Mouse (Mus musculus) lung, adult 2 months (tissue): ENCODE data around the gene Inha. TPM values are rescaled to one million over a fixed set of nuclear protein-coding genes. Genes with fewer than 3 reads are reported as not detected.
A peak's percentile ranks its signal among the peaks of the same experiment; 100 is the strongest.

ENCODE experiments used
- DNase-seq: peaks from one replicate; pipeline ENCODE4 v3.0.0; 2022
- H3K4me1 ChIP-seq: fragments of 200-500 bp; 2 replicates; pipeline ENCODE4 v1.6.1; 2011; ENCODE audit warnings: low read length; ENCODE audit not compliant: control insufficient read depth, insufficient read depth
- H3K4me3 ChIP-seq: fragments of 200-500 bp; replicated peaks from 2 replicates; pipeline ENCODE3; 2011; ENCODE audit warnings: low read depth, mild to moderate bottlenecking, control low read depth, low read length; ENCODE audit errors: extremely low read depth
- CTCF ChIP-seq: fragments of 200-500 bp; IDR thresholded peaks from 2 replicates; pipeline ENCODE4 v1.5.1; 2011; ENCODE audit warnings: mild to moderate bottlenecking, low read length, control low read depth; ENCODE audit not compliant: insufficient read depth
- POLR2A ChIP-seq: fragments of 200-500 bp; IDR thresholded peaks from 2 replicates; pipeline ENCODE4 v1.6.1; 2011; ENCODE audit warnings: low read depth, mild to moderate bottlenecking, control low read depth, low read length, borderline replicate concordance; ENCODE audit errors: extremely low read depth
- WGBS: fragments of 180-500 bp; shearing (Covaris S2); methylation state at CpG from one replicate; pipeline ENCODE4 v1.1.7; 2018; 5-methylcytosine and 5-hydroxymethylcytosine counted together
- polyA plus RNA-seq: library from polyadenylated mRNA; depleted of rRNA; stranded (reverse); fragments of >200 nt; gene quantifications from 2 replicates; pipeline ENCODE4 v1.2.3, GENCODE M21; 2012

Inha gene
- polyA plus RNA-seq, 1 experiment = 14.3 TPM

DNA sequence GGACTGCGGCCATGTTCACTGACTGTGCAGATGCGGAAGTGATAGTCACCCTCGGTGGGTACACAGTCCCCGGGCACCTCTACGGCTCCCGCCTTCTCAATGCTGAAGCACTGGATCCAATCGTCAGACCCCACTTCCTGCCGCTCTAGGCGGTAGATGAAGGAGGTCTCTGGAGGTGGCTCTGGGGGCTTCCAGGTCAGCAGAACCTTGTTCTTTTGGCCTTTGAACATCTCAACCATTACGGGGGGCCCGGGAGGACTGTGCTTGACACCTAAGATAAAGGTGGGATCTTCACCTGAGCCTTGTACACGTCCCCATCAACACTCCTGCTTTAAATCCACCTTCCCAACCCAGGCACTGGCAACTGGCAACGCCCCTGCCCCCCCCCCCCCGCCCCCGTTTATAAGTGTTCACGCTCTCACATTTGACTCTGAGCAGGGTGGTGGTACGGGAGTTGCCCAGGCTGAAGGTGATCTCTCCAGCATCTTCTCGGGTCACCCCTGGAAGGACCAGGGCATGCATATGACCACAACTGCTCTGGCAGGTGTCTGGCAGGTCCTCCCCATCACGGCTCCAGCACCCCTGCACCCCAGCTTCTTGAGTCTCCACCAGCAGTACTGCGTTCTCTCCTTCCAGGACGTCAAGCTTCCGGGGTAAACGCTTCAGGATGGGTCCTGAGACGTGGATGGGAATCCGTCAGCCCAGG lies 3.8 kb upstream of the Inha start:
- WGBS = 87% methylated on average over 25 of the region's 25 CpGs
- no peak for DNase-seq
- H3K4me1 ChIP-seq = no peaks in the 10 kb centered on the region
- H3K4me3 ChIP-seq = no peak overlapping the region
- TF ChIP-seq CTCF (no peak), POLR2A (no peak)

DNA sequence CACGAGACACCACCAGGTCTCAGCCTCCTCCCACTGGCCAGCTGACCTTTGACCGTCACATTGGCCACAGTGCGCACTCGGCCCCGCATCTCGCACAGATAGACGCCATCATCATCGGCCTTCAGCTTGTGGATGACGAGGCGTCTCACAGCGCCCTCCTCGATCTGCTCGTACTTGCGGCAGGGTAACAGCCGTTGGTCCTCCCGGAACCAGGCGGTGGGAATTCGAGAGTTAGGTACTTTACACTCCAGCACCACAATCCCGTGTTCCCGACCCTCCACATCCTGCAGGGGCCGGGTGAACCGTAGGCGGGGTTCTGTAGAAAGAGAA lies 3.3 kb upstream of the Inha start:
- Histone ChIP-seq H3K4me1 (no peaks in the 10 kb centered on the region), H3K4me3 (no peak overlapping the region)
- no peak for TF ChIP-seq CTCF
- TF ChIP-seq POLR2A = no peak
- DNase-seq = no peak
- WGBS = 86% methylated on average over 23 of the region's 23 CpGs

DNA sequence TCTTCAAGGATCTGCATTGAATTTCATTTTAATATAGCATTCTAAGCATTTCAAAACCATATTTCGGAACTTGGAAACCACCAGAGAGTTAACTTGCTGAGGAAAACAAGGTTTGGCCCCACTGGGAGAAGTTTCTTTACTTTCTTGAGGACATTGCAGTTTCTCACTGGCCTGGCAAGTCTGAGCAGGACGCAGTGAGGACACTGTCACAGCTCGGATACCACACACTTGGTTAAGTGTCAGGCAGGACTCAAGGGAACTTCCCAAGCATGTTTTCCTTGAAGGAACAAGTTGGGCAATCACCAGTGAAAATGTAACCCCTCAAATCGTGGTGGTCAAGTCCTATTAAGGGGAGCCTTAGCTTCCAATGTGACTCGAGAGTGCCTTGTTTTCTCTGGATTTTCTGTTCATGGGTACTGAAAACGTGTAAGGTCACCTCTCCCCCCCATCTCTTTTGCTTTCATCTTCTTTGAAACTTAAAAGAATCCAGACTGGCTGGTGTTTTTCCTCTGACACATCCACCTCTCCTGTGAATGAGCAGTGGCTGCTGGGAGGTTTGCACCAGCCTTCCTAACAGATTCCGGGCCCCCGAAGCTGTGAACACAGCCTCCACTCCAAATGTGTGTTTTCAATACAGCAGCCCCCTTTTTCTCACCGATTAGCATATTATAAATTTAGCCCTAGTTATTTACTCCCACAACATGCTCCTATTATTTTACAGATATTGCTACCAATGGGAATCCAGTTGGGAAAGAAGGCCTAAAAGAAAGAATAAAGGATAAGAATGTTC lies 2.4 kb upstream of the Inha start:
- H3K4me3 ChIP-seq = no peak overlapping the region
- TF ChIP-seq POLR2A (no peak), CTCF (no peak)
- DNase-seq = no peak
- no peaks in the 10 kb centered on the region for H3K4me1 ChIP-seq
- WGBS = 74% methylated on average over 9 of the region's 9 CpGs

DNA sequence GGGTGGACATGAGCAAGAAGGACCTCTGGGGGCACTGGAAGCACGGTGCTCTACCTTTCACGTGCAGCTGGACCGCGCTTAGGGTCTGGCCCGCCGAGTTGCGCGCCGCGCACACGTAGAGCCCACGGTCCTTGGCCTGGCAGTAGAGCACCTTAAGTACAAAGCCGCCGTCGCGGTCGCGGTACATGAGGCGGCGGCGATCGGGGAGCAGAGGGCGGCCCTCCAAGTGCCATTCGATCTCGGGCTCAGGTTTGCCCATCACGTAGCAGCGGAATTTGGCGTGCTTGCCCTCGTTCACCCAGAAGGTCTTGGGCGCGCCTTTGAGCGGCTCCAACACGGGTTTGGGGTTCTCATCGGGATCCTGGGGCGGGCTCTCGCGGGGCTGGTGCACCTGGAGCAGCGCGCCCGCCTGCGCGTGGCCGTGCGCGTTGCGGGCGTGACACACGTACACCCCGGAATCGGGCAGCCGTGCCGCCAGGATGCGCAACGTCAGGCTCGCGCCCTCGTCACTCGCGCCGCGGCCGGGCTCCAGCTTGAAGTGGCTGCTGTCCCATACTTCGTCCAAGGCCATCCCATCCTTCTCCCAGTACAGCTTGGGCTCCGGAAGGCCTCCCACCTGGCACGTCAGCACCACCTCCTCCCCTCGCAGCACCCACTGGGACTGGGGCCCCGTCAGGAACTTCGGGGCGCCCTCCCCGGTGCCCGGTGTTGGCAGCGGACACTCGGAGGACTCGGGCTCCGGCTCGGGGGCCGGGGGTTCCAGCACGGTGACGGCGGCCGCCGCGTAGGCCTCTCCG lies 1.5 kb upstream of the Inha start:
- Histone ChIP-seq H3K4me1 (no peaks in the 10 kb centered on the region), H3K4me3 (peak overlapping the region; percentile 73)
- peak; percentile 55 for DNase-seq
- WGBS = 3% methylated on average over 84 of the region's 84 CpGs
- no peak for TF ChIP-seq CTCF
- TF ChIP-seq POLR2A = peak; percentile 38; the same call in 1 of the 2 replicates

DNA sequence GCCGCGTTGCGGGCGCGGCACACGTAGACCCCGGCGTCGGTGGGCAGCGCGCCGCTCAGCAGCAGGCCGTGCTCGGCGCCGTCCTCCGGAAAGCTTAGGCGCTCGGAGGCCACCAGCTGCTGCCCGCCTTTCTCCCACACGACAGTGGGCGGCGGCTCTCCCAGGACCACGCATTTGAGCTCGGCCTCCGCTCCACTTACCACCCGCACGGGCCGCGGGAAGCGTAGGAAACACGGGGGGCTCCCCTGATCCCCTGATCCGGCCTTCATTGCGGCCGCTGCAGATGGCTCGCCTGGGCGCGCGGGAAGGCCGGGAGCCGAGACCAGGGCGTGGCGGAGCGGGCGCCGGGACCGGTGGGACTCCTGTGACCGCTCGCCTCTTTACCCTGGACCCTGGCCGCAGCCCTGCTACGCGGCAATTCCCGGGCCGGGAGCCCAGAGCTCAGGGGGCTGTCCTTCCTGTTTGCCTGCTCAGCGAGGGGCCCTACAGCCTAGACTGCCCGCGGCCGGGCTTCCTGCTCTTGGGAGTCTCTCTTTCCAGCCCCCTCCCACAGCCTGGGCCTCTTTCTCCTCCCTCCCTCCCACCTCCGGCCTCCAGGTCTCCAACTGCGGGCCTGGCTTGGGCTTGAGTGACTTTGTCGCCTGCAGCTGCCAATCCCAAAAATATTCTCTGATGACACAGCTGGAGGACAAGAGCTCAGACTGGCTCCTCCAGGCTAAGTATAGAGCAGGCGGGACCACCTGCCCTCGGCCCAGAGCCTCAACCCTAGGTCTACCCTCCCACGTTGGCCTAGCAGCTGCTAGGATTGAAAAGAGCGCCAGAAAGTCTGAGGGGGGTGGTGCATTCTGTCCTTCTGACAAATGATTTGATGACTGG lies 683 bp upstream of the Inha start, which contains the start of gene Obsl1:
Gene Obsl1, minus strand, starts transcription at position 497 of the 876 bp plus-strand sequence.
- TF ChIP-seq CTCF (no peak), POLR2A (no peak)
- 1% methylated on average over 65 of the region's 65 CpGs for WGBS
- Histone ChIP-seq H3K4me3 (peak within 1 kb of the TSS; percentile 73), H3K4me1 (no peaks in the 10 kb centered on the region)
- peak; percentile 42 for DNase-seq

DNA sequence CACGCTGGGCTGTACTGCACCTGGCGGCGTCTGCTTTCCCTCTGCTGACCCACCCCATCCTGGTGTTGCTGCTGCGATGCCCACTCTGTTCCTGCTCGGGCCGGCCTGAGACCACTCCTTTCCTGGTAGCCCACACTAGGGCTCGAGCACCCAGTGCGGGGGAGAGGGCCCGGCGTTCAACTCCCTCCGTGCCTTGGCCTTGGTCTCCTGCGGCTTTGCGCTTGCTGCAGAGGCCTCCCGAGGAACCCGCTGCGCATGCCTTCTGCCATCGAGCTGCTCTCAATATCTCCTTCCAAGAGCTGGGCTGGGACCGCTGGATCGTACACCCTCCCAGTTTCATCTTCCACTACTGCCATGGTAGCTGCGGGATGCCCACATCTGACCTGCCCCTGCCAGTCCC lies 2.7 kb downstream of the Inha start:
- no peak for DNase-seq
- TF ChIP-seq POLR2A (no peak), CTCF (no peak)
- Histone ChIP-seq H3K4me3 (no peak overlapping the region), H3K4me1 (no peaks in the 10 kb centered on the region)
- 73% methylated on average over 20 of the region's 20 CpGs for WGBS

DNA sequence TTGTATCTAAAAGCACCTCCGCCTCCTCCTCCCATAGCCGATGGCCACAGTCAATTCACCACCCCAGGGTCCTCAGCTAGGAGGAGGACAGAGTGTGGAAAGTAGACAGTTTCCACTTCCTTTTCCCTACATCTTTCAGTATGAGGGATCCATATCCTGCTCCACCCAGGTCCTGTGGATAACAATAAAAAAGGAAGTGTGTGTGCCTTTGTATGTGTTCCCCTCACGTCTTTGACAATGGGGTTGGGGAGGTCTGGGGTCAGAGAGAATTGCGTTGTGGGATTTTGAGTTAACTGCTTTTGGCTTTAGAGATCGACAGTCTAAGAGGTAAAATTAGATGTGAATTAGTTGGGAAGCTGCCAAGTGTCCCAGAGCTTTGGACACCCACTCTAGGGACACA lies 3.3 kb downstream of the Inha start:
- H3K4me3 ChIP-seq = no peak overlapping the region
- H3K4me1 ChIP-seq = no peaks in the 10 kb centered on the region
- no peak for DNase-seq
- WGBS = 45% methylated on average over 5 of the region's 5 CpGs
- TF ChIP-seq POLR2A = no peak
- no peak for TF ChIP-seq CTCF

DNA sequence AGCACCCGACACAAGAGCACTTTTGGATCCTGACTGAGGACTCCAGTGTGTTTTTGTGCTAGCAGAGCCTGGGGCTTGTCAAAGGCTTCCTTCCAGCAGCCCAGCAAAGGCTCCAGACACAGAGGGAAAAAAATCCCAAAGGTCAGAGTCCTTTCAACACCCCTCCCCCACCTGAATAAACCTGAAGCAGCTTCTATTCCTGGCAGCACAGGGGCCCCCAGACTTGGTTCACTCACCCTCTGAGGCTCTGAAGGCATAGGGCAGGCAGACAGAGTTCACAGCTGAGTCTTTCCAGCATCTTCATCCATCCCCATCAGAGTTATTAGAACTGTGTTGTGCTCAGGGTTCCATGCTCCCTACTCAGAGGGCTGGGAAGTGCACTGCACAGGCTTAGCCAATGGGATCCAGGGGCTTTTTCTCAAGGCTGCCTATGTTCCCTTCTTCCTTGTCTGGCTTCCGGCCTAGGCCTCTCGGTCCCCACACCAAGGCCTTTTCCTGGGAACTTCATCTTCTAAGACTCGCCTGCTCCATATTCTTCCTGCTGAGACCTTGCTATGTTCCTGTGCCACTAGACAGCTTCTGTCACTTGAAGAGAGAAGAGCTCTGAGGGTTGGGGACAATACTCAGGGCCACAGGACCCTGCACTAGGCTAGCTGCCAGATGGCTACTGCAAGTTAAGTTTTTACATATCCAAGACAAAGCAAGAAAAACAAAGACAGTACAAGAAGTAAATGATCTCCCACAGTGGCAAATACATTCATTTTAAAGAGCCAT lies 4.7 kb downstream of the Inha start:
- no peak for DNase-seq
- Histone ChIP-seq H3K4me1 (no peaks in the 10 kb centered on the region), H3K4me3 (no peak overlapping the region)
- 69% methylated on average over 4 of the region's 4 CpGs for WGBS
- no peak for TF ChIP-seq CTCF
- TF ChIP-seq POLR2A = no peak

DNA sequence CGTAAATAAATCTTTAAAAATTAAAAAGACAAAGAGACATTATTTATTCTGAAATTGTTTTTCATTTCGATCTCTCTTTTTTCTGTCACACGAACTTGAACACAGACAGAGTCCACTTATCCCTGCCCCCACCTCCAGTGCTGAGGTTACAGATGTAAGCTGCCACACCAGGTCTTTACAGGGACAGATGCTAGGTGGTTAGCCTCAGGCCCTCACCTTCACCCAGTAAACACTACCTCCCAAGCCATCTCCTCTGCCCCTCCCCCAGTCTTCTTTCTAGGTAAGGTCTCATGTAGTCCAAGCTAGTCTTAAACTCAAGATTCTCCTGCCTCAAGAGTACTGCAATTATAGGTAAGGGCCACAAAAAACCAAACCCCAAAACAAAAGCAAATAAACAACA lies 5.7 kb downstream of the Inha start:
- 92% methylated on average over 3 of the region's 3 CpGs for WGBS
- TF ChIP-seq POLR2A (no peak), CTCF (no peak)
- no peaks in the 10 kb centered on the region for H3K4me1 ChIP-seq

More for the DNA sequence above, 5.7 kb downstream of the Inha start:
- no peak overlapping the region for H3K4me3 ChIP-seq
- no peak for DNase-seq
